Mouse (Mus musculus): ENCODE results near the gene Mindy3.

Gene Mindy3

DNA sequence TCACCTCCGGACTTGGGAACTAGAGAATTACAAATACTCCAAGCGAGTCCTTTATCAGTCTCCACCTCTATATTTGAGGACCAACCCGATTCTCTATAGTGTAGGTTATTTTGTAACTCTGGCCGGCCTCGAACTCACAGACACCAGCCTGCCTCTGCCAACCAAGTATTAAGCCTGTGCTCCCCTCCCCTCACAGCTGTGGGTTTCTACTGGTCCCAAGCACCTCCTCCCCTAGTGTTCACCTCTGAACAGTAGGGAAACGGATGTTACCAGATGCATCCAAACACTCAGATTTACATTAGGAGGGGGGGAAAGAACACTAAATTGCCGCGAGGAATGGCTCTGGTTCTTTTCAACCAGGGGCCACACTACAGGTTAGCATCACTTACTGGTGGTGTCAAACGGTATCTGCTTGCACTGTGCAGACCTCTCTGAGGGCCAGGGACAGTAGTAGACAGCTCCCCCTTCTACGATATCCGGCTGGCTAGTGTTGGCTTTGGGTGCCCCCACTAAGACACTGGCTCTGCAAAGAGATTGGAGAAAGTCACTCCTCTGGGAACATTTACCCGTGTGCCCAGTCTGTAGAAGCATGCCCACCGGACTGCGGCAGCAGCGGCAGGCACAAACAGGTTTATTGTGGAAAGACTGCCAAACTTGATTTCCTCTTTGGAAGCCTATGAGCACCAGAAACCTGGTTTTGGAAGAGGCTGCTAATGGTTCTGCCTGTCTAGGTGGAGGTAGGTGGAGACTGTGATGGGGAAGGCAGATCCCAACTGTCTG, 118.6 kb downstream of the Mindy3 start:
- DNase-seq (ENCODE audit: low spot score) = no peak

DNA sequence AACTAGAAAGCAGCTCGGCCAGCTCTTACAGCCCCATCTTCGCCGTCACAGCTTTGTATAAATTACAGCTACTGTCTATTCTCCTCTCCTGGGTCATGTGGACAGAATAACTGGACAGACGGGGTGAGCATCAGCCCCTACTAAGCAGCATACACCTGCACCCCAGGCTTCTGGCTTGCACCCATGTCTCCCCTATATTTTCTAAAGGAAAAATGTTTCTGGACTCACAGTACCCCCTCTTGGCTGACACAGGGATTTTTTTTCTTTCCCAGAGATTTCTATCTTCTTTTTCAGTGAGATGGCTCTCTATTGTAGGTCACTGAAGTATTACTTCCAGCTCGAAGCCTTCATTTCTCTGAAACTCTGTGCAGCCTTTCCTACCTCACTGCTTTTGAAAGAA, 122.0 kb downstream of the Mindy3 start:
- peak; percentile 24 for DNase-seq (ENCODE audit: low spot score)

Data from retina, embryonic 14.5 days (tissue).